9 mouse cellular contexts compared by ENCODE assay signal in the genomic region with DNA sequence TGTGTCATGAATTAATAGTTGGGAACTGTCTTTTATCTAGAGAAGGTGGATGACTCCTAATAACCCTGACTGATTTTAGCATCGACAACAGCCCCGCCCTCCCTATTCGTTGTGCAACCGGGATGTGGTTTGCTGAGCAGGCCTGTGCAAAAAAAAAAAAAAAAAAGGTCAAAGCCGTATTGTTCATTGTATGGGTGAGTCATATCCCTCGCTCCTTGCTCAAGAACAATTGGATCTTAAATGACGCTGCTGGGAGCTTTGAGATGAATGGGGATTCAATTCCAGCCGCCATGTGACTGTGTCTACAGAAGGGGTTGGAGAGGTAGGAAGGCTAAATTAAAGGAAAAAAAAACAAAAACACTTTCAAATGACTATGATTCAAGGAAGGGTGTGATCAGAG.
DNase-seq lines count a peak whose midpoint lies in the region; ATAC-seq and TF ChIP-seq lines count a peak whose summit lies in the region.
"Had no signal": no experiment of that assay in that cellular context is flagged by ENCODE, and none has a peak within 500 bp of the region (broad histone marks: within the 10 kb centered on the region; RNA-seq: fewer than 3 reads in every experiment).

No protein-coding gene starts in this region.

- DNase-seq in limb, embryonic 14.5 days (ENCODE audit: low spot score), result peak; percentile 7
- DNase-seq in limb, embryonic 10.5 days (ENCODE audit: low spot score), result no peak
- DNase-seq in MEL (ENCODE audit: low read depth, low spot score), result peak; percentile 67
- no peak for DNase-seq in layer of hippocampus, adult 11-12 months (ENCODE audit: low spot score)
- DNase-seq in layer of hippocampus, adult 18-20 months (ENCODE audit: low spot score in 2 of 2), result no peak
- DNase-seq in thymus, postnatal 10 days (ENCODE audit: low spot score in 2 of 2), result no peak

- TF ChIP-seq EP300 in MEL (IDR thresholded peaks at IDR 0.05; ENCODE audit: low read depth in 1 of 2, low read length in 2 of 2), result peak; percentile 30 to 37; a peak in 2 of 4 replicates

- ATAC-seq in limb, embryonic 14.5 days (ENCODE audit: low FRiP score, low read depth), result no peak
- 0 out of 2 replicates have a peak, but pooled peaks have one; percentile 43 for ATAC-seq in embryonic facial prominence, embryonic 15.5 days (ENCODE audit: insufficient number of reproducible peaks, low FRiP score, low TSS enrichment, low read depth)
- ATAC-seq in monocyte, adult 5-6 weeks (replicated peaks; ENCODE audit: insufficient number of reproducible peaks, low FRiP score, low TSS enrichment, poor library complexity, severe bottlenecking), result peak; percentile 98

- H3K27ac ChIP-seq in limb, embryonic 14.5 days (replicated peaks; ENCODE audit: low read depth, low read length), result no peak overlapping the region
- no peak overlapping the region for H3K27ac ChIP-seq in limb, embryonic 10.5 days
- no peak overlapping the region for H3K27ac ChIP-seq in MEL (ENCODE audit: control insufficient read depth, low read depth, low read length)
- no peak overlapping the region for H3K27ac ChIP-seq in embryonic facial prominence, embryonic 15.5 days (replicated peaks)
- H3K27ac ChIP-seq: embryonic facial prominence, embryonic 13.5 days had no signal

- TF ChIP-seq CTCF in MEL (IDR thresholded peaks at IDR 0.05 in 2 of 3, conservative IDR thresholded peaks at IDR 0.05 in 1 of 3; ENCODE audit: control insufficient read depth in 1 of 3, insufficient read depth in 1 of 3, low read depth in 2 of 3, low read length in 3 of 3, poor library complexity in 1 of 3, severe bottlenecking in 1 of 3), result no peak

- no peaks in the 10 kb centered on the region for H3K27me3 ChIP-seq in limb, embryonic 14.5 days (ENCODE audit: control insufficient read depth, insufficient read depth, low read length)
- no peaks in the 10 kb centered on the region for H3K27me3 ChIP-seq in limb, embryonic 10.5 days (ENCODE audit: low read depth, poor library complexity, severe bottlenecking)
- H3K27me3 ChIP-seq in MEL (ENCODE audit: control insufficient read depth in 1 of 2, insufficient read depth in 2 of 2, low read length in 2 of 2), result no peaks in the 10 kb centered on the region; a peak in 1 of 4 replicates
- H3K27me3 ChIP-seq in embryonic facial prominence, embryonic 15.5 days, result no peaks in the 10 kb centered on the region
- H3K27me3 ChIP-seq: embryonic facial prominence, embryonic 13.5 days had no signal

- H3K4me2 ChIP-seq in limb, embryonic 14.5 days (replicated peaks; ENCODE audit: low read depth, low read length, severe bottlenecking), result no peak overlapping the region
- H3K4me2 ChIP-seq in embryonic facial prominence, embryonic 15.5 days (replicated peaks), result no peak overlapping the region
- H3K4me2 ChIP-seq: embryonic facial prominence, embryonic 13.5 days had no signal

- no peak overlapping the region for H3K4me3 ChIP-seq in limb, embryonic 14.5 days (replicated peaks; ENCODE audit: low read length)
- no peak overlapping the region for H3K4me3 ChIP-seq in limb, embryonic 10.5 days
- H3K4me3 ChIP-seq in MEL (ENCODE audit: control insufficient read depth in 1 of 2, insufficient read depth in 1 of 2, low read depth in 2 of 2, low read length in 2 of 2), result no peak overlapping the region
- H3K4me3 ChIP-seq in embryonic facial prominence, embryonic 15.5 days (replicated peaks), result no peak overlapping the region
- H3K4me3 ChIP-seq: embryonic facial prominence, embryonic 13.5 days had no signal

- no peaks in the 10 kb centered on the region for H3K9me3 ChIP-seq in limb, embryonic 14.5 days (ENCODE audit: control insufficient read depth, low read length)
- H3K9me3 ChIP-seq in limb, embryonic 10.5 days (replicated peaks), result no peaks in the 10 kb centered on the region
- H3K9me3 ChIP-seq in MEL (replicated peaks; ENCODE audit: insufficient read depth, low read length), result no peaks in the 10 kb centered on the region
- no peaks in the 10 kb centered on the region for H3K9me3 ChIP-seq in embryonic facial prominence, embryonic 15.5 days (replicated peaks)
- H3K9me3 ChIP-seq: embryonic facial prominence, embryonic 13.5 days had no signal

- H3K36me3 ChIP-seq in limb, embryonic 14.5 days (ENCODE audit: control insufficient read depth, insufficient read depth, low read length), result no peaks in the 10 kb centered on the region
- H3K36me3 ChIP-seq in limb, embryonic 10.5 days, result no peaks in the 10 kb centered on the region
- peaks cover 0 to 4% of the 10 kb centered on the region in 2 experiments; a peak in 2 of 4 replicates for H3K36me3 ChIP-seq in MEL (ENCODE audit: control insufficient read depth in 1 of 2, insufficient read depth in 2 of 2, low read length in 2 of 2)
- no peaks in the 10 kb centered on the region for H3K36me3 ChIP-seq in embryonic facial prominence, embryonic 15.5 days
- H3K36me3 ChIP-seq: embryonic facial prominence, embryonic 13.5 days had no signal

- no peak for TF ChIP-seq RAD21 in MEL (IDR thresholded peaks at IDR 0.05; ENCODE audit: low read depth, low read length)

- H3K79me2 ChIP-seq in MEL (ENCODE audit: control insufficient read depth, insufficient read depth, low read length, poor library complexity), result no peaks in the 10 kb centered on the region

- no peak overlapping the region for H3K9ac ChIP-seq in limb, embryonic 14.5 days (ENCODE audit: low read depth, low read length, severe bottlenecking)
- H3K9ac ChIP-seq in MEL (ENCODE audit: control insufficient read depth, low read depth, low read length, poor library complexity, severe bottlenecking), result no peak overlapping the region; the same call in 1 of the 2 replicates
- H3K9ac ChIP-seq in embryonic facial prominence, embryonic 15.5 days, result no peak overlapping the region
- H3K9ac ChIP-seq: embryonic facial prominence, embryonic 13.5 days had no signal

- TF ChIP-seq POLR2A in limb, embryonic 14.5 days (IDR thresholded peaks at IDR 0.05; ENCODE audit: borderline replicate concordance, extremely low read depth, insufficient read depth, insufficient read length), result no peak
- no peak for TF ChIP-seq POLR2A in MEL (IDR thresholded peaks at IDR 0.05; ENCODE audit: control insufficient read depth in 1 of 2, insufficient read depth in 1 of 2, low read depth in 1 of 2, low read length in 2 of 2, poor library complexity in 1 of 2)

- WGBS in limb, embryonic 14.5 days, result 75% methylated on average over 8 of the region's 8 CpGs
- WGBS in limb, embryonic 10.5 days, result 77% methylated on average over 8 of the region's 8 CpGs
- 38% methylated on average over 8 of the region's 8 CpGs for WGBS in embryonic facial prominence, embryonic 15.5 days

- no peaks in the 10 kb centered on the region; the same call in 1 of the 2 replicates for H3K4me1 ChIP-seq in limb, embryonic 14.5 days (ENCODE audit: control insufficient read depth, insufficient read depth, low read length)
- peaks cover 11% of the 10 kb centered on the region for H3K4me1 ChIP-seq in limb, embryonic 10.5 days
- H3K4me1 ChIP-seq in MEL (ENCODE audit: control insufficient read depth in 1 of 2, insufficient read depth in 2 of 2, low read length in 2 of 2), result peaks cover 0 to 13% of the 10 kb centered on the region in 2 experiments; a peak in 3 of 4 replicates
- H3K4me1 ChIP-seq in embryonic facial prominence, embryonic 15.5 days, result no peaks in the 10 kb centered on the region
- H3K4me1 ChIP-seq: embryonic facial prominence, embryonic 13.5 days had no signal

TF ChIP-seq in MEL, 35 proteins besides CTCF, POLR2A, EP300 and RAD21:
- TF ChIP-seq CHD1 (IDR thresholded peaks at IDR 0.05; ENCODE audit: low read depth, low read length) (no peak), ZNF384 (IDR thresholded peaks at IDR 0.05; ENCODE audit: low read depth, low read length) (peak; percentile 96), POLR2AphosphoS2 (IDR thresholded peaks at IDR 0.05; ENCODE audit: low read length) (no peak), SMC3 (IDR thresholded peaks at IDR 0.05; ENCODE audit: low read depth, low read length) (0 out of 2 replicates have a peak, but pooled peaks have one; percentile 3), MYC (IDR thresholded peaks at IDR 0.05; ENCODE audit: low read depth, low read length) (0 out of 2 replicates have a peak, but pooled peaks have one; percentile 27)

Comparison
In these comparisons a context has a peak if more than half of its experiments do, and no peak if none do; other contexts are left out.
1. DNase-seq: peak in limb, embryonic 14.5 days (single experiment) and MEL (single experiment); none in limb, embryonic 10.5 days (single experiment), layer of hippocampus, adult 11-12 months (single experiment), layer of hippocampus, adult 18-20 months (0 of 2) and thymus, postnatal 10 days (0 of 2).